Mouse (Mus musculus) midbrain, embryonic 11.5 days (tissue): Measurements from ENCODE around the gene Ccdc122. TPM values are rescaled to one million over a fixed set of nuclear protein-coding genes. Genes with fewer than 3 reads are reported as not detected.
A peak's percentile ranks its signal among the peaks of the same experiment; 100 is the strongest.
"Not testable (repeated sequence)": the region's sequence is repeated elsewhere in the genome, so short reads cannot be mapped to it uniquely, and the experiment has no call there.

Experiments
- ATAC-seq: fragments of 200-750 bp; cut with Nextera tagmentation; 2 replicates; pipeline ENCODE4 v1.8.0; 2017; ENCODE audit warnings: moderate TSS enrichment, moderate library complexity; ENCODE audit not compliant: low FRiP score
- DNase-seq: peaks from one replicate; pipeline ENCODE4 v3.0.0; 2015; ENCODE audit warnings: low spot score; ENCODE audit errors: missing footprints
- H3K27ac ChIP-seq: fragments of 300-500 bp; sonication (generic); 2 replicates; pipeline ENCODE4 v1.5.1; 2014; ENCODE audit warnings: low read depth, low read length
- H3K27me3 ChIP-seq: fragments of 300-500 bp; sonication (generic); 2 replicates; pipeline ENCODE4 v1.6.1; 2014; ENCODE audit warnings: mild to moderate bottlenecking, low read length, moderate library complexity, mixed read lengths; ENCODE audit not compliant: control insufficient read depth, insufficient read depth
- H3K36me3 ChIP-seq: fragments of 300-500 bp; sonication (generic); 2 replicates; pipeline ENCODE4 v1.6.1; 2014; ENCODE audit warnings: mild to moderate bottlenecking, low read length, moderate library complexity, mixed read lengths; ENCODE audit not compliant: control insufficient read depth, insufficient read depth
- H3K4me1 ChIP-seq: fragments of 300-500 bp; sonication (generic); 2 replicates; pipeline ENCODE4 v1.6.1; 2014; ENCODE audit warnings: low read length; ENCODE audit not compliant: control insufficient read depth, insufficient read depth
- H3K4me2 ChIP-seq: fragments of 300-500 bp; sonication (generic); 2 replicates; pipeline ENCODE4 v1.6.1; 2014; ENCODE audit warnings: mild to moderate bottlenecking, moderate library complexity
- H3K4me3 ChIP-seq: fragments of 300-500 bp; sonication (generic); 2 replicates; pipeline ENCODE4 v1.5.1; 2014; ENCODE audit warnings: low read depth, low read length
- H3K9ac ChIP-seq: fragments of 300-500 bp; sonication (generic); 2 replicates; pipeline ENCODE4 v1.6.1; 2014; ENCODE audit warnings: low read length
- H3K9me3 ChIP-seq: fragments of 300-500 bp; sonication (generic); 2 replicates; pipeline ENCODE4 v1.6.1; 2016; ENCODE audit warnings: low read length; ENCODE audit not compliant: control insufficient read depth
- WGBS: fragments of 180-500 bp; shearing (Covaris S2); extraction: QIAGEN DNeasy Blood & Tissue Kit; methylation state at CpG from one replicate; pipeline ENCODE4 v1.1.7; 2014; 5-methylcytosine and 5-hydroxymethylcytosine counted together
- polyA plus RNA-seq: library from polyadenylated mRNA; unstranded; fragments of >200 nt; fragmentation: Nextera tagmentation; extraction: Ambion mirVana; gene quantifications from 2 replicates; pipeline ENCODE4 v1.2.1, GENCODE M21; 2014

Ccdc122 gene
- polyA plus RNA-seq, 1 experiment from 2014 or later: 1.1 TPM

- no peak for ATAC-seq
- H3K27me3 ChIP-seq: no peaks in the 10 kb centered on the region
- H3K4me3 ChIP-seq: no peak overlapping the region
- H3K27ac ChIP-seq: no peak overlapping the region
- DNase-seq: no peak
- no peaks in the 10 kb centered on the region for H3K4me1 ChIP-seq
- H3K36me3 ChIP-seq: no peaks in the 10 kb centered on the region
- no peaks in the 10 kb centered on the region for H3K9me3 ChIP-seq
- H3K9ac ChIP-seq: no peak overlapping the region
- 93% methylated on average over 1 of the region's 1 CpGs for WGBS
- H3K4me2 ChIP-seq: no peak overlapping the region
Observed at GRCm38 (mm10) chr14:77069361-77069760, 32.8 kb downstream of the Ccdc122 start.

DNA sequence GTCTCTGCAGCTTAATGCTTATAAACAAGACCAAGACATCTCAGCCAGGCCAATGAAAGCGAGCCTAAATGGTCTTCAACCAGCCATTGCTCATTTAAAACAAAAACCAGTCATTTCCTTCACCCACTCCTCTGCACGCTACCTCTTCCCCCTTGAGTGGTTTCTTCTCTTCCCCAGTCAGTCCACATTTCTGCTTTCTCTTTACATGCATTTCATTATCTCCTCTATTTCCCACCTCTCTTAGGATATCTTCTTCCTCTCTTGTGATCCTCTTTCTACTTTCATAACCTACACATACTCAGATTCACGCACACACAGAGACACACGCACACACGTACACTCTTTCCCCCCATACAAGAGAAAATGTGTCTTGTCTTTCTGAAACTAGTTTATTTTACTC lies 44.7 kb downstream of the Ccdc122 start:
- ATAC-seq: no peak
- no peaks in the 10 kb centered on the region for H3K36me3 ChIP-seq
- no peak overlapping the region for H3K4me3 ChIP-seq
- no peaks in the 10 kb centered on the region for H3K27me3 ChIP-seq
- DNase-seq: no peak
- no peaks in the 10 kb centered on the region for H3K4me1 ChIP-seq
- H3K27ac ChIP-seq: no peak overlapping the region
- H3K4me2 ChIP-seq: no peak overlapping the region
- H3K9ac ChIP-seq: no peak overlapping the region
- 95% methylated on average over 5 of the region's 5 CpGs for WGBS
- H3K9me3 ChIP-seq: no peaks in the 10 kb centered on the region

- 83% methylated on average over 2 of the region's 2 CpGs for WGBS
- Histone ChIP-seq H3K4me2 (no peak overlapping the region), H3K27ac (no peak overlapping the region), H3K36me3 (no peaks in the 10 kb centered on the region), H3K9me3 (no peaks in the 10 kb centered on the region), H3K4me1 (no peaks in the 10 kb centered on the region), H3K4me3 (no peak overlapping the region), H3K9ac (no peak overlapping the region), H3K27me3 (no peaks in the 10 kb centered on the region)
- ATAC-seq (no peak), DNase-seq (no peak)
Observed at GRCm38 (mm10) chr14:77100285-77100684, 63.7 kb downstream of the Ccdc122 start.

- H3K4me1 ChIP-seq, DNase-seq, H3K9ac ChIP-seq, ATAC-seq, H3K27me3 ChIP-seq, H3K9me3 ChIP-seq, H3K4me3 ChIP-seq, H3K27ac ChIP-seq, H3K36me3 ChIP-seq, H3K4me2 ChIP-seq: not testable (repeated sequence)
- 83% methylated on average over 5 of the region's 5 CpGs for WGBS
Observed at GRCm38 (mm10) chr14:77110622-77111021, 74.0 kb downstream of the Ccdc122 start.

DNA sequence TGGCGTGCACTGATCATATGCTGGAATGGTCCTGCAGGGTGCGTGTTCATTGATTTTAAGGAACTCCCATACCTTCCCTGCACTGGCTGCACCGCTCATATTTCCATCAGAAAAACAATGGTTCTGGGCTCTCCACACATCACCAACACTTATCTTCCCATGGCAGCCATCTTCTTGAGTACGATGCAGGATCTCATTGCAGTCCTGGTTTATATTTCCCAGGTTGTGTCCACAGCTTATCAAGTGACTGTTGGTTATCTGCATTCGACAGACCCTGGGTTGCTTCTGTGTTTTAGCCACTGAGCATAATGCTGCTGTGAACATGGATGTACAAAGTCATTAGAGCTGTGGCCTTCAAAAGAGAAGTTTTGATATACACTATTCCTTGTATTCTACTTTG lies 94.0 kb downstream of the Ccdc122 start:
- H3K4me2 ChIP-seq: no peak overlapping the region
- 95% methylated on average over 5 of the region's 5 CpGs for WGBS
- H3K9ac ChIP-seq: no peak overlapping the region
- H3K36me3 ChIP-seq: no peaks in the 10 kb centered on the region
- no peak overlapping the region for H3K4me3 ChIP-seq
- H3K4me1 ChIP-seq: no peaks in the 10 kb centered on the region
- H3K9me3 ChIP-seq: no peaks in the 10 kb centered on the region
- H3K27ac ChIP-seq: no peak overlapping the region
- H3K27me3 ChIP-seq: no peaks in the 10 kb centered on the region
- DNase-seq (no peak), ATAC-seq (no peak)

- Histone ChIP-seq H3K4me3 (no peak overlapping the region), H3K9ac (no peak overlapping the region), H3K9me3 (no peaks in the 10 kb centered on the region), H3K4me1 (no peaks in the 10 kb centered on the region), H3K27me3 (no peaks in the 10 kb centered on the region), H3K27ac (no peak overlapping the region), H3K36me3 (no peaks in the 10 kb centered on the region), H3K4me2 (no peak overlapping the region)
- no peak for ATAC-seq
- 59% methylated on average over 6 of the region's 6 CpGs for WGBS
- DNase-seq: peak; percentile 62
Observed at GRCm38 (mm10) chr14:77136936-77137335, 100.4 kb downstream of the Ccdc122 start.

GRCm38 (mm10) chr14:77141324-77142282 lies 105.0 kb downstream of the Ccdc122 start:
- H3K27ac ChIP-seq: no peak overlapping the region
- DNase-seq (peak; percentile 97), ATAC-seq (peak; percentile 82)
- whole genome bisulfite sequencing: 38% methylated on average over 17 of the region's 17 CpGs
- H3K27me3 ChIP-seq: no peaks in the 10 kb centered on the region
- no peaks in the 10 kb centered on the region for H3K9me3 ChIP-seq
- no peak overlapping the region for H3K4me3 ChIP-seq
- H3K9ac ChIP-seq: no peak overlapping the region
- H3K4me1 ChIP-seq: no peaks in the 10 kb centered on the region
- no peaks in the 10 kb centered on the region for H3K36me3 ChIP-seq
- H3K4me2 ChIP-seq: no peak overlapping the region

DNA sequence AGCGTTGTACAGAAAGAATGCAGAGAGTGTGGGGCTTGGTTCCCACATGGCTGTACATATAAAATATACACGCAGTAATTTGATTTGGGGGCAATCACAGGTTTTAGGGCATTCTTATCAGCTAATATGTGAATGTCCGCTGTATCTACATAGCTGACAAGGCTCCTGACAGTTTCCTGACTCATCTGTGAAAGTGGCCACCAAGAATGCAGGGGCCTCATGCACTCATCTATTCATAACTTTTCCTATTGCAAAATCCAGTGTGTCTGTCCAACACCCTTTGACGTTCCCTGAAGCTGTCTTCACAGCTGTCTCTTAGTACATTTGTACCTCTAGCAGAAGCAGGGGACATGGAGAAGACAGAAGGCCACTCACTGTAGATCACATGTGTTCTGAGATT lies 108.5 kb downstream of the Ccdc122 start:
- H3K4me1 ChIP-seq: no peaks in the 10 kb centered on the region
- DNase-seq: no peak
- no peaks in the 10 kb centered on the region for H3K27me3 ChIP-seq
- no peak overlapping the region for H3K27ac ChIP-seq
- H3K4me3 ChIP-seq: no peak overlapping the region
- ATAC-seq: no peak
- H3K9ac ChIP-seq: no peak overlapping the region
- H3K4me2 ChIP-seq: no peak overlapping the region
- WGBS: 87% methylated on average over 4 of the region's 4 CpGs
- H3K9me3 ChIP-seq: no peaks in the 10 kb centered on the region
- no peaks in the 10 kb centered on the region for H3K36me3 ChIP-seq

DNA sequence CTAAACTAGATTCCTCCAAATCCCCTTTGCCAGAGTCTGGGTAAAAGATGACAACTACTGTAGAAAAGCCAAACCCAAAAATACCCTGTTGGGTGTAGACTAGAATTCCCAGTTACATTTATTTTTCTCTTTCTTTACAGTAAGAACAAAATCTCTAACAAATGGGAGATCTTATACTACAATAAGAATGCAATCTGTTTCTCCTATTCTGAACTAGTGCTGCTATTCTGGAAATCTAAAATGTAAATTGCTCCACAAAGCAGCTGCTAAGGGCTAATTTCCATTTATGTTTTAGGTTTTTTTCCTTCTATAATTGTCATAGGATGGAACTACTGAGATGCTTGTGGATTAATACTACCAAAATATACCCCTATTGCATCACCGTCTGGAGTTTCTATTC lies 111.1 kb downstream of the Ccdc122 start:
- Histone ChIP-seq H3K27me3 (no peaks in the 10 kb centered on the region), H3K9me3 (no peaks in the 10 kb centered on the region), H3K4me1 (no peaks in the 10 kb centered on the region), H3K4me3 (no peak overlapping the region), H3K36me3 (no peaks in the 10 kb centered on the region), H3K9ac (no peak overlapping the region), H3K4me2 (no peak overlapping the region), H3K27ac (no peak overlapping the region)
- DNase-seq (no peak), ATAC-seq (no peak)
- WGBS: 100% methylated on average over 1 of the region's 1 CpGs
